ENCODE assay signal across 10 mouse cellular contexts in the genomic region with DNA sequence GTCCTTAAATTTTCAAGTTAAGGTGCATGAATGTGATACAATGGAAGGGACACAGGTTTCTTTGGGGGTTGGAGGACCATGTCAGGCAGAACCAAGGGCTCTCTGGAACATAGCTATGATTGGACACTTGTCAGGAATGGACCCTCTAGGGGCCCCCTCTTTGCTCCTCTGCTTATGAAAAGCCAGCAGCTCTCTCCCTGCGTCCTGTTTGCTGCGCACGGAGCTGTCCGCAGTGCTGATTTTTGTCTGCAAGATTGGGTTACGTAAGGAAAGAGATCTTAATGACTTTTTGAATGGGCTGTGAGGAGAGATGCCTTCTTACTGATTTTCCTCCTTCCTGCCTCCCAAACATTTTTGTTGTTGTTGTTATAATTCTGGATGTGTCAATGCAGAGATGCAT. TPM values are rescaled to one million over a fixed set of nuclear protein-coding genes. Genes with fewer than 3 reads are reported as not detected.
DNase-seq lines count a peak whose midpoint lies in the region; ATAC-seq and TF ChIP-seq lines count a peak whose summit lies in the region.
"Had no signal": no experiment of that assay in that cellular context is flagged by ENCODE, and none has a peak within 500 bp of the region (broad histone marks: within the 10 kb centered on the region; RNA-seq: fewer than 3 reads in every experiment).

No protein-coding gene starts in this region.

- no peak overlapping the region for H3K27ac ChIP-seq in thymus, adult 2 months (ENCODE audit: control insufficient read depth, insufficient read depth, low read length)
- H3K27ac ChIP-seq: midbrain, embryonic 12.5 days had no signal

- TF ChIP-seq CTCF in thymus, adult 2 months (IDR thresholded peaks at IDR 0.05; ENCODE audit: borderline replicate concordance, control insufficient read depth, extremely low read depth, insufficient read depth, low read length, poor library complexity) = no peak

- no peaks in the 10 kb centered on the region for H3K36me3 ChIP-seq in thymus, adult 2 months (ENCODE audit: control insufficient read depth, insufficient read depth, low read length)
- no peaks in the 10 kb centered on the region for H3K36me3 ChIP-seq in splenic B cell, adult 2 months (ENCODE audit: control insufficient read depth, insufficient read depth, low read length, poor library complexity, severe bottlenecking)
- H3K36me3 ChIP-seq: midbrain, embryonic 12.5 days had no signal

- no peak for TF ChIP-seq POLR2A in thymus, adult 2 months (IDR thresholded peaks at IDR 0.05; ENCODE audit: control insufficient read depth, extremely low read depth, insufficient read depth, low read length, poor library complexity)

- ATAC-seq in erythroblast, adult 5-6 weeks (replicated peaks; ENCODE audit: low FRiP score, poor library complexity, severe bottlenecking) = no peak

- no peak overlapping the region for H3K4me3 ChIP-seq in thymus, adult 2 months (ENCODE audit: control insufficient read depth, insufficient read depth, low read length)
- H3K4me3 ChIP-seq: midbrain, embryonic 12.5 days had no signal

- 10% methylated on average over 5 of the region's 5 CpGs for WGBS in thymus, adult 2 months

- H3K4me1 ChIP-seq in thymus, adult 2 months (replicated peaks; ENCODE audit: control insufficient read depth, insufficient read depth, low read length) = no peaks in the 10 kb centered on the region
- H3K4me1 ChIP-seq: midbrain, embryonic 12.5 days had no signal

- DNase-seq in adrenal gland, adult 18-20 months (ENCODE audit: low spot score in 2 of 2) = peak; percentile 43 to 44
- no peak for DNase-seq in adrenal gland, postnatal 4 days (ENCODE audit: low spot score in 2 of 2)
- peak; percentile 22 for DNase-seq in thymus, adult 2 months
- no peak for DNase-seq in thymus, adult 18-20 months
- peak; percentile 32 to 79 for DNase-seq in kidney, postnatal 36 days
- DNase-seq in splenic B cell, adult 2 months (ENCODE audit: low read depth, low spot score) = peak; percentile 8
- DNase-seq in left cerebral cortex, adult 8-10 months (ENCODE audit: low spot score in 2 of 2) = no peak

- H3K27me3 ChIP-seq in thymus, adult 2 months (ENCODE audit: control insufficient read depth, insufficient read depth, low read length) = no peaks in the 10 kb centered on the region
- H3K27me3 ChIP-seq in splenic B cell, adult 2 months (ENCODE audit: control insufficient read depth, insufficient read depth, low read length, poor library complexity, severe bottlenecking) = no peaks in the 10 kb centered on the region
- H3K27me3 ChIP-seq: midbrain, embryonic 12.5 days had no signal

RNA-seq across cellular contexts. Expression of gene Cmtr2, which starts 18.8 kb away (rescaled TPM):
- 1 to 10 TPM; 7.3 to 8.0 TPM for total RNA-seq in adrenal gland, adult 18-20 months (2021)
- total RNA-seq in adrenal gland, postnatal 4 days (2021) = 1 to 10 TPM; 8.6 to 8.8 TPM
- 5.9 and 6.4 TPM in 2 replicates for polyA plus RNA-seq in thymus, adult 2 months (2012; rRNA removed)
- 2.9 and 3.5 TPM in 2 replicates for total RNA-seq in erythroblast, adult 5-6 weeks (2015; ENCODE audit: low replicate concordance)
- total RNA-seq in erythroblast, adult 5-6 weeks (2017; ENCODE audit: low replicate concordance) = 2.0 and 2.2 TPM in 2 replicates
- 1 to 10 TPM; 4.7 to 7.3 (median 5.8) TPM for total RNA-seq in left cerebral cortex, adult 8-10 months (2022)

RNA-seq across cellular contexts. Expression of gene Calb2, which starts 28.7 kb away (rescaled TPM):
- total RNA-seq in adrenal gland, adult 18-20 months (2021) = 1 to 10 TPM in 1 of 2 experiments, under 1 TPM in 1; 0.36 to 1.2 TPM
- total RNA-seq in adrenal gland, postnatal 4 days (2021) = 1 to 10 TPM in 1 of 2 experiments, not detected in 1; 1.4 TPM
- 0.73 and 0.84 TPM in 2 replicates for polyA plus RNA-seq in thymus, adult 2 months (2012; rRNA removed)
- not detected in 2 replicates for total RNA-seq in erythroblast, adult 5-6 weeks (2015; ENCODE audit: low replicate concordance)
- total RNA-seq in erythroblast, adult 5-6 weeks (2017; ENCODE audit: low replicate concordance) = not detected in 2 replicates
- 10 to 100 TPM; 21.7 to 31.6 (median 27.2) TPM for total RNA-seq in left cerebral cortex, adult 8-10 months (2022)
- polyA plus RNA-seq: C2C12 had no signal

Comparison
In these comparisons a context has a peak if more than half of its experiments do, and no peak if none do; other contexts are left out.
1. DNase-seq: peak in adrenal gland, adult 18-20 months (2 of 2), thymus, adult 2 months (single experiment), kidney, postnatal 36 days (2 of 2) and splenic B cell, adult 2 months (single experiment); none in adrenal gland, postnatal 4 days (0 of 2), thymus, adult 18-20 months (0 of 2) and left cerebral cortex, adult 8-10 months (0 of 2).
2. RNA of gene Calb2, which starts 28.7 kb away (total RNA-seq): 21.7 to 31.6 TPM in left cerebral cortex, adult 8-10 months; 1.4 TPM in adrenal gland, postnatal 4 days, 0.36 to 1.2 TPM in adrenal gland, adult 18-20 months and not detected in erythroblast, adult 5-6 weeks; every median in the first group is over 4 times any median in the second.